Mouse (Mus musculus): ENCODE measurements at regions not wholly inside any gene's neighbourhood (a gene's known extent, or its start where the extent isn't known, plus 50 kb on each side); places are given as distances from the start of the nearest gene placed in this dataset.
A peak's percentile ranks its signal among the peaks of the same experiment; 100 is the strongest.
"Not testable (repeated sequence)": the region's sequence is repeated elsewhere in the genome, so short reads cannot be mapped to it uniquely, and the experiment has no call there.

- DNase-seq (ENCODE audit: low read depth, low spot score) = no peak
Observed at GRCm38 (mm10) chr6:26332226-26332625, 523.2 kb upstream of the Pot1a start.

- DNase-seq (ENCODE audit: low read depth, low spot score) = no peak
Observed at GRCm38 (mm10) chr6:26304147-26304546, 495.1 kb upstream of the Pot1a start.

GRCm38 (mm10) chr6:26301564-26301963, 492.5 kb upstream of the Pot1a start:
- DNase-seq (ENCODE audit: low read depth, low spot score) = peak; percentile 22

- no peak for DNase-seq (ENCODE audit: low read depth, low spot score)
Observed at GRCm38 (mm10) chr6:26299208-26299607, 490.2 kb upstream of the Pot1a start.

- DNase-seq (ENCODE audit: low read depth, low spot score) = not testable (repeated sequence)
Observed at GRCm38 (mm10) chr6:26297420-26297819, 488.4 kb upstream of the Pot1a start.

- DNase-seq (ENCODE audit: low read depth, low spot score) = no peak
Observed at GRCm38 (mm10) chr6:26287900-26288299, 478.9 kb upstream of the Pot1a start.

All from WW6 (cell line).